Mouse (Mus musculus) erythroblast, embryonic 14.5 days (primary cell): Measurements from ENCODE around the gene 1700001P01Rik.

Experiments
- GATA1 ChIP-seq: IDR thresholded peaks from 2 replicates; pipeline ENCODE4 v1.6.1; 2012; ENCODE audit warnings: low read length, inconsistent platforms, mixed read lengths
- TAL1 ChIP-seq: IDR thresholded peaks from 3 replicates; pipeline ENCODE4 v1.6.1; 2012; ENCODE audit warnings: low read length, inconsistent platforms, mixed read lengths

DNA sequence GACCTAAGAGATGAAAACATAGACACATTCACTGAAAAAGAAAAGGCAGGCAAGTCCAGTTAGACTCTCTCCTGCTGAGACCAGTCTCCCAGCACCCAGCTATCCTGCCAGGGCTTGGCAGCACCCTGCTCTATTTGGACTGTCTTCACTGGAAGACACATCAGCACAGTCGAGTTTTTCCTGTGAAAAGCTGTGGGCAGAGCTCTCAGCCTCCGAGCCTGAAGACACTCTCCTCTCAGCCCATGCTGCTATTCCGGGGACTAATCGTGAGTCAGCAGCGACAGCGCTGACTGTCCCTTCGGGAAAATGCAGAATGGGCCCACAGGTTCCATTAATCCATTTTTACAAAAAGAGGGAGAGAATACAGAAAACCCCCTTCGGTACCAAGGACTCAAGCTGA lies 22.4 kb downstream of the 1700001P01Rik start:
- TF ChIP-seq TAL1 (no peak), GATA1 (no peak)
